Mouse (Mus musculus): ENCODE measurements around the gene Fap.
A peak's percentile ranks its signal among the peaks of the same experiment; 100 is the strongest.

The Fap gene

GRCm38 (mm10) chr2:62531065-62531464 is 42.8 kb downstream of the Fap start:
- no peak for DNase-seq (ENCODE audit: low spot score in 2 of 2)

GRCm38 (mm10) chr2:62526399-62526798 is 47.5 kb downstream of the Fap start:
- DNase-seq (ENCODE audit: low spot score in 2 of 2): no peak

GRCm38 (mm10) chr2:62517790-62518189 is 56.1 kb downstream of the Fap start:
- DNase-seq (ENCODE audit: low spot score in 2 of 2): no peak

- no peak for DNase-seq (ENCODE audit: low spot score in 2 of 2)
Measured at GRCm38 (mm10) chr2:62514477-62514876, 59.4 kb downstream of the Fap start.

- DNase-seq (ENCODE audit: low spot score in 2 of 2): no peak
Measured at GRCm38 (mm10) chr2:62513477-62513876, 60.4 kb downstream of the Fap start.

GRCm38 (mm10) chr2:62507130-62507529 is 66.7 kb downstream of the Fap start:
- no peak for DNase-seq (ENCODE audit: low spot score in 2 of 2)

- no peak for DNase-seq (ENCODE audit: low spot score in 2 of 2)
Measured at GRCm38 (mm10) chr2:62506441-62506840, 67.4 kb downstream of the Fap start.

- no peak for DNase-seq (ENCODE audit: low spot score in 2 of 2)
Measured at GRCm38 (mm10) chr2:62504269-62504796, 69.5 kb downstream of the Fap start.

GRCm38 (mm10) chr2:62503326-62503725 is 70.5 kb downstream of the Fap start:
- DNase-seq (ENCODE audit: low spot score in 2 of 2): no peak

- DNase-seq (ENCODE audit: low spot score in 2 of 2): no peak
Measured at GRCm38 (mm10) chr2:62502516-62502915, 71.4 kb downstream of the Fap start.

GRCm38 (mm10) chr2:62498821-62499220 is 75.1 kb downstream of the Fap start:
- DNase-seq (ENCODE audit: low spot score in 2 of 2): no peak

GRCm38 (mm10) chr2:62498086-62498485 is 75.8 kb downstream of the Fap start:
- DNase-seq (ENCODE audit: low spot score in 2 of 2): no peak

- no peak for DNase-seq (ENCODE audit: low spot score in 2 of 2)
Measured at GRCm38 (mm10) chr2:62497333-62498002, 76.4 kb downstream of the Fap start.

GRCm38 (mm10) chr2:62495407-62495806 is 78.5 kb downstream of the Fap start:
- no peak for DNase-seq (ENCODE audit: low spot score in 2 of 2)

GRCm38 (mm10) chr2:62489832-62490231 is 84.0 kb downstream of the Fap start:
- no peak for DNase-seq (ENCODE audit: low spot score in 2 of 2)

- no peak for DNase-seq (ENCODE audit: low spot score in 2 of 2)
Measured at GRCm38 (mm10) chr2:62484906-62485305, 89.0 kb downstream of the Fap start.

- no peak for DNase-seq (ENCODE audit: low spot score in 2 of 2)
Measured at GRCm38 (mm10) chr2:62483550-62483949, 90.3 kb downstream of the Fap start, which contains the start of gene Gcg. Gene Gcg, minus strand, starts transcription at chr2:62483650.

GRCm38 (mm10) chr2:62480285-62481198 is 93.3 kb downstream of the Fap start:
- no peak for DNase-seq (ENCODE audit: low spot score in 2 of 2)

GRCm38 (mm10) chr2:62469551-62469950 is 104.3 kb downstream of the Fap start:
- peak; percentile 23 to 49 for DNase-seq (ENCODE audit: low spot score in 2 of 2)

GRCm38 (mm10) chr2:62463287-62463686 is 110.6 kb downstream of the Fap start:
- DNase-seq (ENCODE audit: low spot score in 2 of 2): no peak

GRCm38 (mm10) chr2:62462174-62462573 is 111.7 kb downstream of the Fap start:
- DNase-seq (ENCODE audit: low spot score in 2 of 2): no peak

- DNase-seq (ENCODE audit: low spot score in 2 of 2): no peak
Measured at GRCm38 (mm10) chr2:62460815-62461450, 112.9 kb downstream of the Fap start.

All from heart, adult 9 months (tissue).